Mouse (Mus musculus): ENCODE measurements around the gene Lmntd1. TPM values are rescaled to one million over a fixed set of nuclear protein-coding genes. Genes with fewer than 3 reads are reported as not detected.

Gene Lmntd1
- polyA plus RNA-seq, 1 experiment: not detected

GRCm38 (mm10) chr6:145488251-145488650 is 125.9 kb downstream of the Lmntd1 start:
- no peaks in the 10 kb centered on the region for H3K27me3 ChIP-seq (ENCODE audit: control insufficient read depth, insufficient read depth, insufficient read length)
- no peaks in the 10 kb centered on the region for H3K36me3 ChIP-seq (ENCODE audit: control insufficient read depth, insufficient read depth)
- no peaks in the 10 kb centered on the region for H3K79me2 ChIP-seq (ENCODE audit: control insufficient read depth, insufficient read depth)
- no peak overlapping the region for H3ac ChIP-seq (ENCODE audit: control insufficient read depth, insufficient read length)
- TF ChIP-seq CEBPB (IDR thresholded peaks at IDR 0.05; ENCODE audit: insufficient read depth, poor library complexity, severe bottlenecking): no peak
- no peak for TF ChIP-seq REST (IDR thresholded peaks at IDR 0.05; ENCODE audit: insufficient read depth, insufficient read length)
- no peak for TF ChIP-seq E2F4 (IDR thresholded peaks at IDR 0.05; ENCODE audit: insufficient read depth)
- no peak for TF ChIP-seq SRF (IDR thresholded peaks at IDR 0.05; ENCODE audit: control insufficient read depth, insufficient read length, low read depth)
- TF ChIP-seq TCF12 (IDR thresholded peaks at IDR 0.05; ENCODE audit: insufficient read depth, poor library complexity, severe bottlenecking): no peak
- no peak for TF ChIP-seq USF1 (IDR thresholded peaks at IDR 0.05; ENCODE audit: low read depth)
- no peak for TF ChIP-seq POLR2A (IDR thresholded peaks at IDR 0.05; ENCODE audit: insufficient read length, low read depth)
- TF ChIP-seq POLR2AphosphoS2 (IDR thresholded peaks at IDR 0.05; ENCODE audit: insufficient read length, low read depth): no peak
- TF ChIP-seq MYOD1 (IDR thresholded peaks at IDR 0.05; ENCODE audit: control insufficient read depth in 1 of 3, insufficient read length in 2 of 3, low read depth in 2 of 3): no peak
- no peak for TF ChIP-seq MYOG (IDR thresholded peaks at IDR 0.05; ENCODE audit: control insufficient read depth in 1 of 3, insufficient read depth in 1 of 3, insufficient read length in 2 of 3, low read depth in 2 of 3)
- TF ChIP-seq TCF3 (IDR thresholded peaks at IDR 0.05; ENCODE audit: insufficient read length, low read depth): no peak
- no peak for TF ChIP-seq MAX (IDR thresholded peaks at IDR 0.05; ENCODE audit: low read depth)
- H3K4me3 ChIP-seq: no peak overlapping the region
- H3K4me2 ChIP-seq (ENCODE audit: low read depth): no peak overlapping the region

- no peak overlapping the region for H3ac ChIP-seq (ENCODE audit: control insufficient read depth, insufficient read length)
- no peaks in the 10 kb centered on the region for H3K79me2 ChIP-seq (ENCODE audit: control insufficient read depth, insufficient read depth)
- H3K36me3 ChIP-seq (ENCODE audit: control insufficient read depth, insufficient read depth): no peaks in the 10 kb centered on the region
- H3K4me3 ChIP-seq: no peak overlapping the region
- H3K27me3 ChIP-seq (ENCODE audit: control insufficient read depth, insufficient read depth, insufficient read length): no peaks in the 10 kb centered on the region
- no peak overlapping the region for H3K4me2 ChIP-seq (ENCODE audit: low read depth)
- TF ChIP-seq TCF12 (IDR thresholded peaks at IDR 0.05; ENCODE audit: insufficient read depth, poor library complexity, severe bottlenecking): no peak
Observed at GRCm38 (mm10) chr6:145485986-145486605, 128.0 kb downstream of the Lmntd1 start.

- no peak overlapping the region for H3K4me3 ChIP-seq
- TF ChIP-seq MAX (IDR thresholded peaks at IDR 0.05; ENCODE audit: low read depth): no peak
- no peak for TF ChIP-seq TCF12 (IDR thresholded peaks at IDR 0.05; ENCODE audit: insufficient read depth, poor library complexity, severe bottlenecking)
- no peak for TF ChIP-seq MYOD1 (IDR thresholded peaks at IDR 0.05; ENCODE audit: control insufficient read depth in 1 of 3, insufficient read length in 2 of 3, low read depth in 2 of 3)
- TF ChIP-seq CEBPB (IDR thresholded peaks at IDR 0.05; ENCODE audit: insufficient read depth, poor library complexity, severe bottlenecking): no peak
- TF ChIP-seq USF1 (IDR thresholded peaks at IDR 0.05; ENCODE audit: low read depth): no peak
- no peak for TF ChIP-seq TCF3 (IDR thresholded peaks at IDR 0.05; ENCODE audit: insufficient read length, low read depth)
- TF ChIP-seq E2F4 (IDR thresholded peaks at IDR 0.05; ENCODE audit: insufficient read depth): no peak
- no peak for TF ChIP-seq REST (IDR thresholded peaks at IDR 0.05; ENCODE audit: insufficient read depth, insufficient read length)
- TF ChIP-seq POLR2AphosphoS2 (IDR thresholded peaks at IDR 0.05; ENCODE audit: insufficient read length, low read depth): no peak
- no peak for TF ChIP-seq MYOG (IDR thresholded peaks at IDR 0.05; ENCODE audit: control insufficient read depth in 1 of 3, insufficient read depth in 1 of 3, insufficient read length in 2 of 3, low read depth in 2 of 3)
- no peak for TF ChIP-seq POLR2A (IDR thresholded peaks at IDR 0.05; ENCODE audit: insufficient read length, low read depth)
- no peaks in the 10 kb centered on the region for H3K36me3 ChIP-seq (ENCODE audit: control insufficient read depth, insufficient read depth)
- peaks cover 7% of the 10 kb centered on the region for H3K27me3 ChIP-seq (ENCODE audit: control insufficient read depth, insufficient read depth, insufficient read length)
- no peaks in the 10 kb centered on the region for H3K79me2 ChIP-seq (ENCODE audit: control insufficient read depth, insufficient read depth)
- no peak overlapping the region for H3ac ChIP-seq (ENCODE audit: control insufficient read depth, insufficient read length)
- H3K4me2 ChIP-seq (ENCODE audit: low read depth): no peak overlapping the region
Observed at GRCm38 (mm10) chr6:145483318-145483674, 130.8 kb downstream of the Lmntd1 start.

- Histone ChIP-seq H3K27me3 (ENCODE audit: control insufficient read depth, insufficient read depth, insufficient read length) (peaks cover 7% of the 10 kb centered on the region), H3ac (ENCODE audit: control insufficient read depth, insufficient read length) (no peak overlapping the region), H3K4me3 (no peak overlapping the region), H3K79me2 (ENCODE audit: control insufficient read depth, insufficient read depth) (no peaks in the 10 kb centered on the region), H3K4me2 (ENCODE audit: low read depth) (no peak overlapping the region), H3K36me3 (ENCODE audit: control insufficient read depth, insufficient read depth) (no peaks in the 10 kb centered on the region)
- no peak for TF ChIP-seq E2F4 (IDR thresholded peaks at IDR 0.05; ENCODE audit: insufficient read depth)
- no peak for TF ChIP-seq MYOG (IDR thresholded peaks at IDR 0.05; ENCODE audit: control insufficient read depth in 1 of 3, insufficient read depth in 1 of 3, insufficient read length in 2 of 3, low read depth in 2 of 3)
- no peak for TF ChIP-seq MAX (IDR thresholded peaks at IDR 0.05; ENCODE audit: low read depth)
- no peak for TF ChIP-seq REST (IDR thresholded peaks at IDR 0.05; ENCODE audit: insufficient read depth, insufficient read length)
- TF ChIP-seq POLR2A (IDR thresholded peaks at IDR 0.05; ENCODE audit: insufficient read length, low read depth): no peak
- TF ChIP-seq TCF3 (IDR thresholded peaks at IDR 0.05; ENCODE audit: insufficient read length, low read depth): no peak
- no peak for TF ChIP-seq TCF12 (IDR thresholded peaks at IDR 0.05; ENCODE audit: insufficient read depth, poor library complexity, severe bottlenecking)
- no peak for TF ChIP-seq POLR2AphosphoS2 (IDR thresholded peaks at IDR 0.05; ENCODE audit: insufficient read length, low read depth)
- no peak for TF ChIP-seq SRF (IDR thresholded peaks at IDR 0.05; ENCODE audit: control insufficient read depth, insufficient read length, low read depth)
- TF ChIP-seq USF1 (IDR thresholded peaks at IDR 0.05; ENCODE audit: low read depth): no peak
- no peak for TF ChIP-seq CEBPB (IDR thresholded peaks at IDR 0.05; ENCODE audit: insufficient read depth, poor library complexity, severe bottlenecking)
- no peak for TF ChIP-seq MYOD1 (IDR thresholded peaks at IDR 0.05; ENCODE audit: control insufficient read depth in 1 of 3, insufficient read length in 2 of 3, low read depth in 2 of 3)
Observed at GRCm38 (mm10) chr6:145482656-145483317, 131.3 kb downstream of the Lmntd1 start.
